Mouse (Mus musculus): ENCODE data around the gene Nupl1.

DNA sequence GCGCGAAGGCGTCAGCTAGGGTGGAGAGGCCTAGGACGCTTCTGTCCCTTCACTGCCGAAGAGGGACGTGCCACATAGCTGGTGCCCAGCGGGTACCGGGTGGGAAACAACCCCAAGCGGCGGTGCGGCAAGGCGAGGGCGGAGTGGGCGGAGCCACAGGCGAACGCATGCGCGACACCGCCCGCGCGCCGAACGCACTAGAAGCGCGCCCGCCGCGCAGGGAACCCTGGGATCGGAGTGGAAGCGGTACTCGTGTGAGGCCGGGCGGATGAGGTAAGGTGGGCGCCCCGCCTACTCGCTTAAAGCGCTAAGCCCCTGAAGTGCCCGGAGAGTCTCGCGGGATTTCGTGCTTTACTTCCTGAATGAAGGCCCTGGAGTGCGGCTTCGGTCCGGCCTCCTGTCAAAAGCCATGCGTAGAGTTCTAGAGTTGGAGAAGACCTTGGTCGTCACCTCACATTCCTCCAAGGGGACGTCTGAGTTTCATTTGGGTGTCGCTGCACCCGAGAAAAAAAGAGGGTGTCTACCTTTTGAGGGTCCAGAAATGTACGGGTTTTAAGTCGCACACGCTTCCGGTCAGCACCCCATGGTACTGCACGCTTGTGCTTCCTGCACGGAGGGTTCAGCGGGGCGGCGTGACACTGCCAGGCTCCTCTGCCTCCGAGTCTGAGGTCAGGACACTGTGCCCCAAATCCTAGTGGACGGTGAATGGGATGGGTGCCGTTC lies at the start of gene Nupl1, which contains the start of gene Gm49336:
- peak; percentile 77 for TF ChIP-seq HCFC1 (IDR thresholded peaks at IDR 0.05; ENCODE audit: borderline replicate concordance, insufficient read depth, low read length)
- TF ChIP-seq ZC3H11A (IDR thresholded peaks at IDR 0.05; ENCODE audit: borderline replicate concordance, low read depth, low read length), result no peak
- peak; percentile 98 for TF ChIP-seq CHD2 (IDR thresholded peaks at IDR 0.05; ENCODE audit: low read depth, low read length)
- no peak for TF ChIP-seq MAFK (IDR thresholded peaks at IDR 0.05; ENCODE audit: insufficient read depth, low read depth, low read length)
